Mouse (Mus musculus) stomach, postnatal 0 days (tissue): ENCODE data around the gene Nudt19. TPM values are rescaled to one million over a fixed set of nuclear protein-coding genes. Genes with fewer than 3 reads are reported as not detected.

Experiments
- ATAC-seq: fragments of 200-750 bp; cut with Nextera tagmentation; 2 replicates; pipeline ENCODE4 v1.8.0; 2017; ENCODE audit not compliant: low FRiP score, low TSS enrichment
- DNase-seq: peaks from one replicate; pipeline ENCODE4 v3.0.0-alpha.2; 2016; ENCODE audit warnings: low spot score
- H3K27ac ChIP-seq: fragments of 300-500 bp; sonication (generic); replicated peaks from 2 replicates; pipeline ENCODE4 v1.5.1; 2014; ENCODE audit warnings: mild to moderate bottlenecking, control low read depth
- H3K27me3 ChIP-seq: fragments of 300-500 bp; sonication (generic); 2 replicates; pipeline ENCODE4 v1.6.1; 2014; ENCODE audit warnings: low read length; ENCODE audit not compliant: control insufficient read depth, insufficient read depth
- H3K36me3 ChIP-seq: fragments of 300-500 bp; sonication (generic); 2 replicates; pipeline ENCODE4 v1.6.1; 2014; ENCODE audit warnings: low read length, mixed read lengths; ENCODE audit not compliant: control insufficient read depth, insufficient read depth
- H3K4me1 ChIP-seq: fragments of 300-500 bp; sonication (generic); replicated peaks from 2 replicates; pipeline ENCODE4 v1.6.1; 2014; ENCODE audit warnings: antibody characterized with exemption; ENCODE audit not compliant: control insufficient read depth, insufficient read depth
- H3K4me2 ChIP-seq: fragments of 300-500 bp; sonication (generic); replicated peaks from 2 replicates; pipeline ENCODE4 v1.6.1; 2014; ENCODE audit warnings: low read depth, mild to moderate bottlenecking, control low read depth, moderate library complexity
- H3K4me3 ChIP-seq: fragments of 300-500 bp; sonication (generic); 2 replicates; pipeline ENCODE4 v1.5.1; 2014; ENCODE audit warnings: low read depth, low read length, control low read depth
- H3K9ac ChIP-seq: fragments of 300-500 bp; sonication (generic); 2 replicates; pipeline ENCODE4 v1.6.1; 2014; ENCODE audit warnings: mild to moderate bottlenecking, low read length, control low read depth, mixed read lengths
- H3K9me3 ChIP-seq: fragments of 300-500 bp; sonication (generic); 2 replicates; pipeline ENCODE4 v1.6.1; 2016; ENCODE audit warnings: low read length; ENCODE audit not compliant: control insufficient read depth
- CTCF ChIP-seq: IDR thresholded peaks from 2 replicates; pipeline ENCODE4 v1.5.1; 2016; ENCODE audit warnings: antibody characterized with exemption, low read depth, mild to moderate bottlenecking, moderate library complexity
- EP300 ChIP-seq: optimal IDR thresholded peaks from 2 replicates; pipeline ENCODE3; 2016; ENCODE audit warnings: antibody characterized with exemption
- WGBS: fragments of 180-500 bp; shearing (Covaris S2); extraction: QIAGEN DNeasy Blood & Tissue Kit; methylation state at CpG from one replicate; pipeline ENCODE4 v1.1.7; 2014; 5-methylcytosine and 5-hydroxymethylcytosine counted together
- polyA plus RNA-seq: library from polyadenylated mRNA; unstranded; fragments of >200 nt; fragmentation: Nextera tagmentation; extraction: Ambion mirVana; gene quantifications from 2 replicates; pipeline ENCODE4 v1.2.1, GENCODE M21; 2015

Nudt19 gene
- polyA plus RNA-seq, 1 experiment from 2014 or later, result 60.8 TPM

GRCm38 (mm10) chr7:35555224-35556204 is 590 bp downstream of the Nudt19 start:
- H3K27ac ChIP-seq, result peak overlapping the region; percentile 99
- no peaks in the 10 kb centered on the region for H3K9me3 ChIP-seq
- WGBS, result under 1% methylated on average over 93 of the region's 93 CpGs
- H3K4me3 ChIP-seq, result peak overlapping the region; percentile 90
- ATAC-seq, result peak; percentile 92
- no peak for TF ChIP-seq EP300
- no peak; the same call in 1 of the 2 replicates for TF ChIP-seq CTCF
- DNase-seq, result peak; percentile 90
- peak overlapping the region; percentile 100 for H3K4me2 ChIP-seq
- H3K9ac ChIP-seq, result peak overlapping the region; percentile 99
- no peaks in the 10 kb centered on the region for H3K4me1 ChIP-seq
- no peaks in the 10 kb centered on the region for H3K27me3 ChIP-seq
- no peaks in the 10 kb centered on the region for H3K36me3 ChIP-seq

- Histone ChIP-seq H3K9ac (peak overlapping the region; percentile 99), H3K4me1 (no peaks in the 10 kb centered on the region), H3K27ac (peak overlapping the region; percentile 99), H3K4me3 (peak overlapping the region; percentile 90), H3K9me3 (no peaks in the 10 kb centered on the region), H3K4me2 (peak overlapping the region; percentile 100), H3K36me3 (no peaks in the 10 kb centered on the region), H3K27me3 (no peaks in the 10 kb centered on the region)
- WGBS, result 4% methylated on average over 28 of the region's 28 CpGs
- no peak; the same call in 1 of the 2 replicates for ATAC-seq
- peak; percentile 42 for DNase-seq
- TF ChIP-seq EP300 (no peak), CTCF (no peak)
Measured at GRCm38 (mm10) chr7:35554605-35555175, 1.4 kb downstream of the Nudt19 start.

GRCm38 (mm10) chr7:35553751-35554604 is 2.1 kb downstream of the Nudt19 start:
- Histone ChIP-seq H3K9me3 (no peaks in the 10 kb centered on the region), H3K27ac (no peak overlapping the region), H3K4me3 (peak overlapping the region; percentile 90; the same call in 1 of the 2 replicates), H3K4me1 (no peaks in the 10 kb centered on the region), H3K4me2 (peak overlapping the region; percentile 100; the same call in 1 of the 2 replicates), H3K36me3 (peaks cover 5% of the 10 kb centered on the region), H3K9ac (no peak overlapping the region), H3K27me3 (no peaks in the 10 kb centered on the region)
- 48% methylated on average over 10 of the region's 10 CpGs for WGBS
- peak; percentile 62 for TF ChIP-seq CTCF
- no peak for TF ChIP-seq EP300
- DNase-seq, result peak; percentile 52
- no peak for ATAC-seq

- peak; percentile 85 for ATAC-seq
Measured at GRCm38 (mm10) chr7:35545881-35546280, 10.2 kb downstream of the Nudt19 start.

GRCm38 (mm10) chr7:35537562-35537961 is 18.5 kb downstream of the Nudt19 start, which contains the start of gene Tdrd12:
Gene Tdrd12 (minus strand): TSS chr7:35537745.
- no peak within 1 kb of the TSS for H3K27ac ChIP-seq

More at GRCm38 (mm10) chr7:35545881-35546280, 10.2 kb downstream of the Nudt19 start:
- H3K4me1 ChIP-seq, result no peaks in the 10 kb centered on the region
- no peak overlapping the region for H3K9ac ChIP-seq
- peaks cover 6% of the 10 kb centered on the region for H3K36me3 ChIP-seq
- H3K27ac ChIP-seq, result no peak overlapping the region
- DNase-seq, result peak; percentile 64
- H3K9me3 ChIP-seq, result no peaks in the 10 kb centered on the region
- 30% methylated on average over 4 of the region's 4 CpGs for whole genome bisulfite sequencing
- TF ChIP-seq CTCF (peak; percentile 93), EP300 (no peak)
- no peaks in the 10 kb centered on the region for H3K27me3 ChIP-seq
- no peak overlapping the region for H3K4me2 ChIP-seq
- no peak overlapping the region for H3K4me3 ChIP-seq

More at GRCm38 (mm10) chr7:35537562-35537961, 18.5 kb downstream of the Nudt19 start, which contains the start of gene Tdrd12:
- Histone ChIP-seq H3K4me1 (no peaks in the 10 kb centered on the region), H3K9ac (no peak within 1 kb of the TSS), H3K27me3 (no peaks in the 10 kb centered on the region), H3K9me3 (no peaks in the 10 kb centered on the region), H3K4me3 (no peak within 1 kb of the TSS), H3K4me2 (no peak within 1 kb of the TSS), H3K36me3 (no peaks in the 10 kb centered on the region)
- 93% methylated on average over 17 of the region's 17 CpGs for WGBS
- no peak for ATAC-seq
- DNase-seq, result no peak
- peak; percentile 42 for TF ChIP-seq CTCF
- no peak for TF ChIP-seq EP300
